Mouse (Mus musculus) left cerebral cortex, postnatal 36 days (tissue): ENCODE data around the gene Ephb2. TPM values are rescaled to one million over a fixed set of nuclear protein-coding genes. Genes with fewer than 3 reads are reported as not detected.

ENCODE experiments used
- DNase-seq, 2 experiments: peaks; one replicate each; pipeline ENCODE4 v3.0.0; 2021 to 2022; ENCODE audit warnings: low spot score in 2 of 2, mixed read lengths in 1 of 2
- intact Hi-C: fragments of 180-260 bp; cut with DNase I; formaldehyde crosslinking; loops from one replicate; pipeline ENCODE4 v1.15.1; 2025
- total RNA-seq, 2 experiments: library from RNA; stranded (reverse); gene quantifications; 2 replicates each; pipeline ENCODE4 v1.2.3; 2021

The Ephb2 gene
- total RNA-seq, 2 experiments from 2014 or later = 16.9 to 18.0 TPM

DNA sequence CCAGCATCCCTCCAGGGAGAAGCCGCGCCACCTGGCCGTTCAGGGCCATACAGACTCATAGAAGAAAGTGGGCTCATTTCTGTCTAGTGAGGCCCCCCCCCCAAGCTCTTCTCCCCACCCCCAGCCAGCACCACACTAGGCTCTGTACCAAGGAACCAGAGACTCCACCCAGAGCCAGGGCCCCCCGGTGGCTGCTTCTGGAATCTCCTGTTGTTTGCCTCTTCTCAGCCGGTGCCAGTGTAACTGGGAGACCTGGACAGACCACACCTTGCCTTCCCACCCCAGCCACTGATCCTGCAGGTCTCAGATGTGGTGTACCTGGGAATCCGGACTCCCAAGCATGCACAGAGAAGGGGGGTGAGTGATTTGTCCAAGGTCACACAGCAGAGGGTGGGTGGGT is 151.3 kb downstream of the Ephb2 start:
- intact Hi-C loops = no loop called here
- no peak for DNase-seq

GRCm38 (mm10) chr4:136680641-136681040 is 155.1 kb downstream of the Ephb2 start:
- no peak for DNase-seq
- intact Hi-C loops = no loop called here

- intact Hi-C loops = loop anchor here (10.0 kb wide), 1 partner anchor 306 kb away; no protein-coding TSS in a partner anchor
- no peak for DNase-seq
Measured at GRCm38 (mm10) chr4:136679221-136679620, 156.6 kb downstream of the Ephb2 start.

- peak; percentile 82 to 89 for DNase-seq
- intact Hi-C loops = loop anchor here (1.0 to 10.0 kb wide), 2 partner anchors 163 to 306 kb away; no protein-coding TSS in a partner anchor
Measured at GRCm38 (mm10) chr4:136678480-136678879, 157.3 kb downstream of the Ephb2 start.

DNA sequence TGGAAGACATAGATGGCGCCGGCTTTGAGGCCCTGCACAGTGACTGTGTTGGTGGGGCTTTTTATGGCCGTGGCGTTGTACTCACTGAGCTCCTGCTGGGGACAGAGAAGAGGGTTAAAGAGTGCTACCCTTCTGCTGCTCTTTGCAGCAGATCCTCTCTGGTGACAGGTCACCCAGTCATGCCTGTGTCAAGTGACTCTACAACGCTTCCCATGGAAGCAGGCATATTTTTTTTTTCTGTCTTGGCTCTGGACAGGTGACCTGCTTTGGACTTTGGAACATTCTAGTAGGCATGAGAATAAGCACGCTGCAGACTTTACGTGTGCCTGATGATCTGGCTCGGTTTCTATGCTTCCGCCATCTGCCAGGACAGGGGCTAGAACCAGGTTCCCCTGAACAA is 160.3 kb downstream of the Ephb2 start:
- intact Hi-C loops = loop anchor here (10.0 kb wide), 1 partner anchor 309 kb away; no protein-coding TSS in a partner anchor
- no peak for DNase-seq

DNA sequence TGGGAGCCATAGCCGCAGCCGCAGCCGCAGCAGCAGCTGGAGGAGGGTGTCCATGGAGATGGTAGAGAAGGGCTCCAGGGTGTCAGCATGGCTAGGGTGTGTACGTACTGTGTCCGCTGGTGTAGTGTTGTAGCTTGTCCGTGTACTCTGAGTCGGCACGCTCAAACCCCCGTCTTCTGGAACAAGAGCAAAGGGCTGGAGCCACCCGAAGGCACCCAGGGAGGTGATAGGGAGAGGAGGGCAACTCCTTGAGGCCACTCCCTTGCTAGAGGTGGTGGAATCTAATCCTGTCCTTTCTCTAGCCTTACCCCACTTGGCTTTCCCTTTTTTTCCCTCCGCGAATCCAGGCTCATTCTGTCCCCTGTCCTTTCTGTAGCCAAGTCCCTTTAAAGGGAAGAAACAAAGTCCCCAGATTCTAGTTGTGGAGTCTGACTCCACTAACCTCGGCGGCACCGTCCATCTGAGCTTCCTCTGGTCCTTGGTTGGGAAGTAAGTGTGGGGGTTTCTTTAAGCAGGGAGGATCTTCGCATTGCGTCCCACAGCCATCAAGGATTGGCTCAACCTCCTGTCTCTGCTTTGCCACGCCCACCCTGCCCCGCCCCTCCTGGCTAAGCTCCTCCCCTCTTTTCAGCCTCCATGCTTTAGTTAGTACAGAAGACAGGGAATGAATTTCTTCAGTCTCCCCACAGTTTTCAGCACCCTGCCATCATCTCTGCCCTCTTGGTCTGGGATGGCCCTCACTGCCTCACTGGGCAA is 163.3 kb downstream of the Ephb2 start:
- DNase-seq = no peak
- intact Hi-C loops = loop anchor here (10.0 kb wide), 1 partner anchor 312 kb away; no protein-coding TSS in a partner anchor

- intact Hi-C loops = no loop called here
Measured at GRCm38 (mm10) chr4:136667757-136668156, 168.0 kb downstream of the Ephb2 start.

DNA sequence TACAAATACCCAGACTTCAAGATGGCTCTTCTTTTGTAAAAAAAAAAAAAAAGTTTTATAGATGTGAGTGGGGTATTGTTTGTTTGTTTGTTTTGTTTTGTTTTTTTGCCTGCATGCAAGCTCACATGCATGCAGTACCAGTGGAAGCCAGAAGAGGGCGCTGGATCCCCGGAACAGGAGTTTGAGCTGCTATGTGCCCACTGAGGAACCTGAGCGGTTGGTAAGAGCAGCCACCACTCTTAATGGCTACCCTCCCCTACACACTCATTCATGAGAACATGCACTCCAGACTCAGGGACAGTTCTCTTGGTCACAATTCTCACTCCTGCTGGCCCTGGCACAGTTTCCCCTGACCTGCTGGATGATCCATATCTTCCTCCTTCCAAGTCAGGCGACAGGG is 169.8 kb downstream of the Ephb2 start:
- DNase-seq = no peak
- intact Hi-C loops = no loop called here

More at GRCm38 (mm10) chr4:136667757-136668156, 168.0 kb downstream of the Ephb2 start:
- DNase-seq = no peak

- peak; percentile 52 to 67 for DNase-seq
- intact Hi-C loops = no loop called here
Measured at GRCm38 (mm10) chr4:136665068-136665467, 170.7 kb downstream of the Ephb2 start.

- DNase-seq = no peak
- intact Hi-C loops = no loop called here
Measured at GRCm38 (mm10) chr4:136657914-136658313, 177.9 kb downstream of the Ephb2 start.

- no peak for DNase-seq
- intact Hi-C loops = loop anchor here (5.0 kb wide), 1 partner anchor 419 kb away; no protein-coding TSS in a partner anchor
Measured at GRCm38 (mm10) chr4:136653692-136654234, 182.0 kb downstream of the Ephb2 start.

DNA sequence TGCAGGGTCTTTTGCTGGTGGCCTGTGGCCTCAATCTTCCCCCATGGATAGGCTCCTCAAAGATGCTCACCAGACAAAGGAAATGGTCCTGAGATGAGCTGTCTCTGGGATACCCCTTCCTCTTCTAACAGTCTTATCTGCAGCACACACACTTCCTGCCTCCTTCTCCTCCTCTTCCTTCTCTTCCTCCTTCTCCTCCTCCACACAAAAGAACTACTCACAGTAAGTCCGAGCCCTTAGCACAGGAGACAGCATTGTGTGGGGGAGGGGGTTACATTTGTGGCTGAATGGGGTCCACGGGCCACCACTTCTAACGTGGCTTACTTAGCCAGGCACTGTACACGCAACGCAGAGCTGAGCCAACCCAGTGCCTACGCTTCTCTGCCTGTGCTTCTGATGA is 182.8 kb downstream of the Ephb2 start:
- intact Hi-C loops = loop anchor here (5.0 kb wide), 1 partner anchor 419 kb away; no protein-coding TSS in a partner anchor
- no peak for DNase-seq

GRCm38 (mm10) chr4:136652528-136652910 is 183.3 kb downstream of the Ephb2 start:
- DNase-seq = peak in 1 of 2 experiments; percentile 32
- intact Hi-C loops = loop anchor here (5.0 kb wide), 1 partner anchor 420 kb away; no protein-coding TSS in a partner anchor

- intact Hi-C loops = loop anchor here (5.0 kb wide), 1 partner anchor 420 kb away; no protein-coding TSS in a partner anchor
- DNase-seq = peak in 1 of 2 experiments; percentile 41
Measured at GRCm38 (mm10) chr4:136651882-136652527, 183.8 kb downstream of the Ephb2 start.

DNA sequence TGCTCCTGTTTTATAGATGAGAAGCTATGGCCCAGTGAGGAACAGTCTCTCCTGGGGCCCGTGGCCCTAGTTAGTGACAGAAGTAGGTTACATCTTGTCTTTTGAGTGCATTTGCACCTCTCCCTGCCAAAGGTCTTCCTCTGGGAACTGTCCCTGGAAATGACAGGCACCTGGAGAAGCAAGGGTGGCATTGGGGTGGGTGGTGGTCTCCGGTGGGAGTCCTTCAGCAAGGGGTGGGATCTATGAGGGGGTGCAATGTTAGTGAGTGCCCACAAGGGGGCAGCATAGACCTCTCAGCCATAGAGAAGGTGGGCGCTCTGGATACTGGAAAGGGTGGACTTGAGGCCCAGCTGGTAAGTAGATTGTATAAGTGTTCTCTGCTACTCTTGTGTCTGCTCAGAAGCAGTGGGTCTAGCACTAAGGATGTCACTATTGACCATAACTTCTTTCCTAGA is 184.4 kb downstream of the Ephb2 start:
- DNase-seq = no peak
- intact Hi-C loops = loop anchor here (5.0 kb wide), 1 partner anchor 421 kb away; no protein-coding TSS in a partner anchor

GRCm38 (mm10) chr4:136650261-136650660 is 185.5 kb downstream of the Ephb2 start:
- intact Hi-C loops = loop anchor here (5.0 kb wide), 1 partner anchor 422 kb away; no protein-coding TSS in a partner anchor

GRCm38 (mm10) chr4:136649480-136650196 is 186.2 kb downstream of the Ephb2 start:
- DNase-seq = no peak
- intact Hi-C loops = loop anchor here (2.0 to 5.0 kb wide), 2 partner anchors 227 to 423 kb away; no protein-coding TSS in a partner anchor

More at GRCm38 (mm10) chr4:136650261-136650660, 185.5 kb downstream of the Ephb2 start:
- no peak for DNase-seq

DNA sequence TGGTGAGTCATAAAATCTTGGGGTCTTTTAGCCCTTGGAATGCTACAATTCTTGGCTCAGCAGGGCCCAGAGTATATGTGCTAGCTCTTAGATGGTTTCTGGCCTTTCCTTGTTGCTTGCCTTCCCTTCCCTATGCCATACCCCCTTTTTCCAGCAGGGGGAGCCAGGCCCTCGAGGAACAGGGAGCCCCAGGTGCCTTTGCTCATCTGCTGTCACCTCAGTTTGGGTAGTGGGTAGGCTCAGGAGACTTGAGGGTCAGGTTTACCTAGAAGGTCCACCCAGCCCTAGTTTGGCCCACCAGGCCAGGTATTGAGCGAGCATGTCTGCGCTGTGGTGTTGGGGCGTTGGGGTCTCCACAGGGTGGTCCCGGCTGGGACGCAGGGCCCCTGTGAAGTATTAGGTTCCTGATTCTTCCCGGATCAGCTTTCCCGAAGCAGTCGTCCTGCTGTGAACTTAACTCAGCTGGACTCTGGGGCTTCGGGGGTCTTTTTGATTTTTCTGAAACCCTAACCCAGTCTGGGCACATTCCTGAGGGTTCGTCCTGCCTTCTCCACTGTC is 186.8 kb downstream of the Ephb2 start:
- peak; percentile 82 to 88 for DNase-seq
- intact Hi-C loops = loop anchor here (2.0 kb wide), 1 partner anchor 228 kb away; no protein-coding TSS in a partner anchor

- intact Hi-C loops = no loop called here
- no peak for DNase-seq
Measured at GRCm38 (mm10) chr4:136638890-136639289, 196.9 kb downstream of the Ephb2 start.
